Mouse (Mus musculus): ENCODE measurements around the gene Sestd1. TPM values are rescaled to one million over a fixed set of nuclear protein-coding genes. Genes with fewer than 3 reads are reported as not detected.
A peak's percentile ranks its signal among the peaks of the same experiment; 100 is the strongest.

Sestd1 gene
- polyA plus RNA-seq, 1 experiment from 2014 or later: 14.8 TPM

- Histone ChIP-seq H3K27ac (no peak overlapping the region), H3K9me3 (no peaks in the 10 kb centered on the region), H3K4me1 (replicated peaks) (peaks cover 33% of the 10 kb centered on the region), H3K4me3 (no peak overlapping the region), H3K27me3 (ENCODE audit: insufficient read depth, poor library complexity, severe bottlenecking) (no peaks in the 10 kb centered on the region), H3K36me3 (no peaks in the 10 kb centered on the region)
- no peak for DNase-seq (ENCODE audit: low spot score)
- WGBS: 93% methylated on average over 2 of the region's 2 CpGs
Observed at GRCm38 (mm10) chr2:77266931-77267330, 13.5 kb downstream of the Sestd1 start.

GRCm38 (mm10) chr2:77266011-77266410, 14.4 kb downstream of the Sestd1 start:
- H3K36me3 ChIP-seq: no peaks in the 10 kb centered on the region
- H3K9me3 ChIP-seq: no peaks in the 10 kb centered on the region
- 85% methylated on average over 3 of the region's 3 CpGs for WGBS
- peaks cover 33% of the 10 kb centered on the region for H3K4me1 ChIP-seq (replicated peaks)
- DNase-seq (ENCODE audit: low spot score): no peak
- H3K4me3 ChIP-seq: no peak overlapping the region
- no peaks in the 10 kb centered on the region for H3K27me3 ChIP-seq (ENCODE audit: insufficient read depth, poor library complexity, severe bottlenecking)
- H3K27ac ChIP-seq: no peak overlapping the region

- Histone ChIP-seq H3K36me3 (no peaks in the 10 kb centered on the region), H3K9me3 (no peaks in the 10 kb centered on the region), H3K27ac (no peak overlapping the region), H3K4me1 (replicated peaks) (peaks cover 33% of the 10 kb centered on the region), H3K27me3 (ENCODE audit: insufficient read depth, poor library complexity, severe bottlenecking) (no peaks in the 10 kb centered on the region), H3K4me3 (no peak overlapping the region)
- no peak for DNase-seq (ENCODE audit: low spot score)
- WGBS: 78% methylated on average over 7 of the region's 7 CpGs
Observed at GRCm38 (mm10) chr2:77265301-77265700, 15.1 kb downstream of the Sestd1 start.

DNA sequence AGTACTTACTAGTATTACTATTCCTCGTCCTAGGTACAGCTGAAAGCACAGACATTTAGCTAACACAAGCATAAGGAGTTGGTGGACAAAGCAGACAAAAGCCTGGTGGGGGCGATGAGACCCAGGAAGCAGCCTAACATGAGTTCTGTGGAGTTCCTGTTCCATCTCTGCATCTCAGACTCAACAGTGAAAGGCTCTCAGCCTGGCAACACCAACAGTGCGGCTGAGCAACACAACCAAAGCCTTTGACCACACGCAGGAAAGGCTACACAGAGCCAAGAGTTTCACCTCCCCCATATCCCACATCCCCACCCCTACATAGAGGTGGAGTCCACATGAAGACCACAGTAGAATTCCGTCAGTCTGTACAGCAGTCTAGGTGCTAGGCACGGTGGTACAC, 15.8 kb downstream of the Sestd1 start:
- 84% methylated on average over 6 of the region's 6 CpGs for WGBS

DNA sequence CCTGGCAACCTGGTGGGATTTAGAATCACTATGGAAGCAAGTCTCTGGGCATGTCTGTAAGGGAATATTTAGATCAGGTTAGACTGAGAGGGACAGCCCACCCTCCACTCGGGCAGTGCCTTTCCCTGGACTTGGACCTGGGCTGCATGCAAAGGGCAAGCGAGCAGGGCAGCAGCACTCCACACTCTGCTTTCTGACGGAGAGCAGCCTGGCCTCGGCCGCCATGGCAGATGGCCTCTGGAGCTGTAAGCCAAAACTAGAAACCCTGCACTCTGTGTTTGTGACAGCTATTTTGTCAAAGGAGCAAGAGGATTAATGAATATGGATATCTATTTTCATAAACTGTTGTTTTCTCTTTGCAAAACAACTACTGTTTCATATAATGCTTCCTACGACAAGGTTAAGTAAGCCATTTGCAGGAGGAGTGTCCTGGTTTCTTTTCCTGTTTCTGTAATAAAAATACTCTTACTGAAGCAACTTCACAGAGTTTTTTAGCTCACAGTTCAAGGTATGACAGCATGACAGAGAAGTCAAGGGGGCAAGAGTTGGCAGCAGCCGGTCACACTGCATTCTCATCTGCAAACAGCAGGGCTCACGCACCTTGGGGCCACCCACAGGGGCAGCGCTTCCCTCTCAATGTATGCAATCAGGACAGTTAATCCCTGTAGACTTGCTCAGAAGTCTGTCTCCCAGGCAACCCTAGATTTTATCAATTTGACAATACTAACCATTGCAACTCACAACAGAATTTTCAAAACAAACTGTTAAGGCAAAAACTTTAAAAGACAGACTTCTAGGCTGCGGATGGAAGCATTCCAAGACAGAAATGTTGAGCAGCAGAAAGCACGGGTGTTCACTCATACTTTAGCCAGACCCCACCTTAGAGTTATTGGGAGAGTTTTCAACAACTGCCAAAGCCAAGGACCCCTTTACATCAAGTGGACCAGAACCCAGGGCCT, 16.6 kb downstream of the Sestd1 start:
- WGBS: 65% methylated on average over 11 of the region's 11 CpGs
- Histone ChIP-seq H3K36me3 (no peaks in the 10 kb centered on the region), H3K9me3 (no peaks in the 10 kb centered on the region), H3K27me3 (ENCODE audit: insufficient read depth, poor library complexity, severe bottlenecking) (no peaks in the 10 kb centered on the region), H3K4me1 (replicated peaks) (peaks cover 22% of the 10 kb centered on the region), H3K27ac (no peak overlapping the region), H3K4me3 (no peak overlapping the region)
- no peak for DNase-seq (ENCODE audit: low spot score)

More for the DNA sequence above, 15.8 kb downstream of the Sestd1 start:
- no peak for DNase-seq (ENCODE audit: low spot score)
- H3K36me3 ChIP-seq: no peaks in the 10 kb centered on the region
- H3K27me3 ChIP-seq (ENCODE audit: insufficient read depth, poor library complexity, severe bottlenecking): no peaks in the 10 kb centered on the region
- no peak overlapping the region for H3K27ac ChIP-seq
- H3K4me1 ChIP-seq (replicated peaks): peaks cover 30% of the 10 kb centered on the region
- no peak overlapping the region for H3K4me3 ChIP-seq
- H3K9me3 ChIP-seq: no peaks in the 10 kb centered on the region

- H3K27ac ChIP-seq: no peak overlapping the region
- no peak overlapping the region for H3K4me3 ChIP-seq
- 78% methylated on average over 4 of the region's 4 CpGs for WGBS
- H3K9me3 ChIP-seq: no peaks in the 10 kb centered on the region
- peaks cover 7% of the 10 kb centered on the region; the same call in 1 of the 2 replicates for H3K36me3 ChIP-seq
- no peak for DNase-seq (ENCODE audit: low spot score)
- no peaks in the 10 kb centered on the region for H3K27me3 ChIP-seq (ENCODE audit: insufficient read depth, poor library complexity, severe bottlenecking)
- peaks cover 24% of the 10 kb centered on the region for H3K4me1 ChIP-seq (replicated peaks)
Observed at GRCm38 (mm10) chr2:77260134-77260533, 20.3 kb downstream of the Sestd1 start.

DNA sequence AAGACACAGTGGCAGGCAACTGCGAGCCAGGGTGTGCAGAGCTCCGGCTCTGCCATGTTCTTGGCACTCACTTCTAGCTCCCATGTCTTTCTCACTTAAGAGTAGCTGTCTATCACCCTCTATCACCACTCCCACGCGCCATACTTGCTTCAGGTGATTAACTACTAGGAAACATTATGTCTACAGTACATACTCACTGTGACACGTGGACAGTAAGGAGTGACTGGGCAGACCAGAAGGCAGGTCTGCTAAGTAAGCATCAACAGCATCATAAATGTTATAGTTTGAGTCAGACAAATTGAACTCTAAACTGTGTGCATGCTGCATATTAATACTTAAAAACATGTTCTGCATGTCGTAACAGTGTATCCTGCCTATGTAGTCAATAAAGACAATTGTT, 27.2 kb downstream of the Sestd1 start:
- H3K27me3 ChIP-seq (ENCODE audit: insufficient read depth, poor library complexity, severe bottlenecking): no peaks in the 10 kb centered on the region
- no peak overlapping the region for H3K27ac ChIP-seq
- no peak for DNase-seq (ENCODE audit: low spot score)
- H3K4me1 ChIP-seq (replicated peaks): peaks cover 30% of the 10 kb centered on the region
- H3K36me3 ChIP-seq: peaks cover 13% of the 10 kb centered on the region; the same call in 1 of the 2 replicates
- H3K4me3 ChIP-seq: no peak overlapping the region
- no peaks in the 10 kb centered on the region for H3K9me3 ChIP-seq
- WGBS: 92% methylated on average over 6 of the region's 6 CpGs

DNA sequence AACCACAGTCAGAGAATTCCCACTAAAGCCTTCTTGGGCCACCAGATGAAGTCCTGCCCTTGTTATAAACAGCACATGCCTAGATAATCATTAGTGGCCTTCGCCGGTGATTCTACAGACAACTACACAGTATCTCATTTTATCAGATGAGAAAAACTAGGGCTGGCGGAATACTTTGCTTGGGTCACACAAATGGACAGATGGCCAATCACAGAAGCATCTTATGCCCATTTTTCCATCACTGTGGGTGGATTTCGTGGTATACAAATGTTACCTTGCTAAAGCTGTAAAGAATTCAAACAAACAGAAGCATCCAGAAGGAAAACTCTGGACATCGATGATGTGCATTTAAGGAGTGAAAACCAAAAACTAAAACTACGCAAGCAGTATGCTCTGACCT, 28.7 kb downstream of the Sestd1 start:
- peaks cover 10% of the 10 kb centered on the region; the same call in 1 of the 2 replicates for H3K36me3 ChIP-seq
- H3K9me3 ChIP-seq: no peaks in the 10 kb centered on the region
- H3K4me1 ChIP-seq (replicated peaks): peaks cover 23% of the 10 kb centered on the region
- no peaks in the 10 kb centered on the region for H3K27me3 ChIP-seq (ENCODE audit: insufficient read depth, poor library complexity, severe bottlenecking)
- DNase-seq (ENCODE audit: low spot score): no peak
- no peak overlapping the region for H3K4me3 ChIP-seq
- whole genome bisulfite sequencing: 94% methylated on average over 6 of the region's 6 CpGs
- H3K27ac ChIP-seq: no peak overlapping the region

DNA sequence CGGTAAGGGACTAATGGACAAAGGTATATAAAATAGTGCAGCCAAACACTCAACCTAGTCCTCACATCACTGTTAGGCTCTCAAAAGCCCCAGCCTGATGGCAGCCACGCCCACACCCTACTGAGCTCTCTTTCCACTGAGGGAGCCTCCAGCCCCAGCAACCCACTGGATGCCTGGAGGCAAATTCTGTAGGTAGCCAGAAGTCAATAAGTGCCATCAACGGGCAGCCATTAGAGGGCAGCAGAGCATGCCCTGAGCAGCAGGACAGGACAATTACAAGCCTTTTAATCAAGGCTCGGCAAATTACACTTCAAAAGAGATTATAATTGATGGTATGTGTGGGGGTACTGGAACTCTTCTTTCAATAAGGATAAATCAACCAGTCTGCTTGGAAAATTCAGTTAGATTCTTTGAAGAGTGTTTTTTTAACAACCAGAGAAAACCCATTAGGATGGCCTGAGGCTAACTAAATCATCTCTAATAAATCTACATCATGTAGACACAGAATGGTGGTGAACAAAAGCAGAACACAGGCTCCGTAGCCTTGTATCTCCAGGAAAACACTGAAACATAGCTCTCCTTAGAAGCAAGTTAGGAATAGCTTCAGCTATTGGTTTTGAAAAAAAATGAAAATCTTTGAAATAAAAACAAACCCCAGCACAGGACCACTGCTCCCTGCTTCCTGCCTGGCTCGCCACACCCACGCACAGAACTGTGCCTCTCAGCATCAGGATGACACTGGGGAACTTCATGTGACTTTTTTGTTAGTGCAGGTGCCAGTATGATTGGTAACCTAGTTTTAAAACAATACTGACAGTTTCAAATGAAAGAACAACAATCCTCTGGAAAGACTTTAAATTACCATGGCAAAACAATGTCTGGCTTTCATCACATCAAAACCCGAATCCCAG, 30.4 kb downstream of the Sestd1 start:
- Histone ChIP-seq H3K27me3 (ENCODE audit: insufficient read depth, poor library complexity, severe bottlenecking) (no peaks in the 10 kb centered on the region), H3K4me3 (no peak overlapping the region), H3K4me1 (replicated peaks) (peaks cover 23% of the 10 kb centered on the region), H3K9me3 (no peaks in the 10 kb centered on the region), H3K36me3 (peaks cover 10% of the 10 kb centered on the region), H3K27ac (no peak overlapping the region)
- 33% methylated on average over 8 of the region's 8 CpGs for WGBS
- DNase-seq (ENCODE audit: low spot score): peak; percentile 52

DNA sequence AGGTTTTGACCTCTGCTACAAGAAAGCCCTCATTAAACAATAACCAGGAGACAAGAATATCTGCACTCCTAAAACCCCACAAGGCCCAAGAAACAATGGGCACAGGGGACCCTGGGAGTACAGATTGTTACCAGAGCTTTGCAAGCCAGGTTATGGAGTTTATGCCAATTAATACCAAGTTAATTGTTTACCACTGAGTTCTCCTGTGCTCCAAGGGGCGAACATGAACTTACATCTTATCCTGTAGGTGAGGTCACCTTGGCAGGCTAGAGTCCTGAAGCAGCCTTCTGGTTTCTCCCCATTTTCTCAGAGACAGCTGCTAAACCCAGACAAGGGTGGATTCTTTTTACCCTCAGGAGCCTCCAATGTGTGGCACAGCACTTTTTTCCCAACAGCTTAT, 32.0 kb downstream of the Sestd1 start:
- Histone ChIP-seq H3K9me3 (no peaks in the 10 kb centered on the region), H3K4me3 (no peak overlapping the region), H3K27me3 (ENCODE audit: insufficient read depth, poor library complexity, severe bottlenecking) (no peaks in the 10 kb centered on the region), H3K36me3 (peaks cover 23% of the 10 kb centered on the region), H3K27ac (no peak overlapping the region), H3K4me1 (replicated peaks) (peaks cover 16% of the 10 kb centered on the region)
- WGBS: 87% methylated on average over 1 of the region's 1 CpGs
- no peak for DNase-seq (ENCODE audit: low spot score)

GRCm38 (mm10) chr2:77247200-77247830, 33.1 kb downstream of the Sestd1 start:
- no peak for DNase-seq (ENCODE audit: low spot score)
- WGBS: 87% methylated on average over 10 of the region's 10 CpGs

DNA sequence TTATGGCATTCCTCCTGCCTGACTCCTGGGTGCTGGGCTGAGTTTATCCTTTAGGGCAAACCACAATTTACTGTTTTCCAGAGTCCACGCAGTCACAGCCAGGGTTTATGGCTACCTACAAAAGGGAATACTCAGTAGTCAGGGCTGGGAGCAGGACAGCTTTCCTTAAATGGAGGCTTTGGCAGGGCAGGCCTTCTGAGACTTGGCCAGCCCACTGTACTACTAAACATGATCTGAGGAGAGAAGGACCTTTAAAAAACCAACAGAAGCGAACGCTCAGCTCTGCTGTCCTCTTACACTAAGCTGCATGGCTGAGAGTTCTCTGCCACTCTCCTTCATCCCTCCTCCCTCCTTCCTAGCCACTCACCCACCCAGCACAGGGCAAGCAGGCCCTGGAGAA, 34.6 kb downstream of the Sestd1 start:
- no peak for DNase-seq (ENCODE audit: low spot score)
- no peaks in the 10 kb centered on the region for H3K27me3 ChIP-seq (ENCODE audit: insufficient read depth, poor library complexity, severe bottlenecking)
- H3K27ac ChIP-seq: peak overlapping the region; percentile 70; the same call in 1 of the 2 replicates
- peaks cover 16% of the 10 kb centered on the region for H3K4me1 ChIP-seq (replicated peaks)
- peaks cover 29% of the 10 kb centered on the region for H3K36me3 ChIP-seq
- no peak overlapping the region for H3K4me3 ChIP-seq
- no peaks in the 10 kb centered on the region for H3K9me3 ChIP-seq
- WGBS: 73% methylated on average over 3 of the region's 3 CpGs

More at GRCm38 (mm10) chr2:77247200-77247830, 33.1 kb downstream of the Sestd1 start:
- peaks cover 16% of the 10 kb centered on the region for H3K4me1 ChIP-seq (replicated peaks)
- no peaks in the 10 kb centered on the region for H3K9me3 ChIP-seq
- no peak overlapping the region for H3K4me3 ChIP-seq
- no peak overlapping the region for H3K27ac ChIP-seq
- H3K27me3 ChIP-seq (ENCODE audit: insufficient read depth, poor library complexity, severe bottlenecking): no peaks in the 10 kb centered on the region
- H3K36me3 ChIP-seq: peaks cover 24% of the 10 kb centered on the region

Data from hindbrain, embryonic 10.5 days (tissue).